Mouse (Mus musculus): Measurements from ENCODE around the gene Slc48a1. TPM values are rescaled to one million over a fixed set of nuclear protein-coding genes. Genes with fewer than 3 reads are reported as not detected.

Slc48a1 gene
- polyA plus RNA-seq (2012; rRNA removed) (35.0 and 47.8 TPM in 2 replicates), polyA plus RNA-seq (2014; fragmentation: Nextera tagmentation; extraction: Ambion mirVana) (73.9 and 74.7 TPM in 2 replicates)

DNA sequence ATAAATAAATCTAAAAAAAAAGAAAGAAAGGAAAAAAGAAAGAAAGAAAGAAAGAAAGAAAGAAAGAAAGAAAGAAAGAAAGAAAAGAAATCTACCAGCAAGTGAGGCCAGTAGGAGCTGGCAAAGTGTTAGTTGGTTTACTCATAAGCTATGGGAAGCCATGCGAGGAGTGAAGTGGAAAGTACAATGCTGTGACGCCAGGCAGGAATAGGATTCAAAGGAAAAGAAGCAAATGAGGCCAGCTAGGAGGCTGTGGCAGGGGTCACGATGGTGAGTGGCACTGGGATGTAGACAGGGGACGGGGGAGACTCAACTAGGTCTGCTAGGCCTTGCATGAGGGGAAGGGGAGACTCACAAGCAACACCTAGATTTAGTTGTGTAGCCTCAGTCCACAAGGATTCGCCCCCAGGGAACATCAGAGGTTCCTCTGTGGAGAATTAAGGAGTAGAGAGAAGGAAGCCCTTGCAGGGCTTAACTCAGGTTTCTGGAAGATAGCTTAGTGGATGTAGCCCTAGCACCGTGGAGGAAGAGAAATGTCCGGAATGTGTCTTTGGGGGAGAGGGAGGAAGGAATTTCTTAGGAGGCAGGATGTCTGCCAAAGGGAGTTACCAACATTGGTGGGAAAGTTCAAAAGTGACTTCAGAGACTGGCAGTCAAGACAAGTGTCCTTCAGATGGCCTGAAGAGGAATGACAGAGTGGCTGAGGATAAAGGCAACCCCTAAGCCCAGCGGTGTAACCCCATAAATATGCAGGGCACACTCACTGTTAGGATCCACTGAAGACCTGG is at the start of gene Slc48a1:
Gene Slc48a1, plus strand, starts transcription at position 210 of the 788 bp plus-strand sequence.
- H3K9ac ChIP-seq (replicated peaks), result no peak within 1 kb of the TSS
- no peak for ATAC-seq (ENCODE audit: insufficient read depth)
- no peak for DNase-seq (ENCODE audit: low read depth in 3 of 3, low spot score in 3 of 3)
- no peak within 1 kb of the TSS for H3K4me2 ChIP-seq (ENCODE audit: low read depth)
- peaks cover 8% of the 10 kb centered on the region for H3K27me3 ChIP-seq (ENCODE audit: control insufficient read depth, insufficient read depth, low read length)
- WGBS (ENCODE audit: insufficient replicate concordance), result 60% methylated on average over 8 of the region's 8 CpGs
- H3K36me3 ChIP-seq (replicated peaks; ENCODE audit: control insufficient read depth, insufficient read depth, low read depth), result no peaks in the 10 kb centered on the region
- no peak within 1 kb of the TSS for H3K27ac ChIP-seq
- TF ChIP-seq EP300 (IDR thresholded peaks at IDR 0.05; ENCODE audit: low read depth) (no peak), CTCF (IDR thresholded peaks at IDR 0.05; ENCODE audit: low read depth) (no peak)
- H3K4me1 ChIP-seq (replicated peaks; ENCODE audit: control insufficient read depth in 2 of 2, insufficient read depth in 2 of 2, low read length in 1 of 2), result peaks cover 0 to 10% of the 10 kb centered on the region in 2 experiments; a peak in 2 of 4 replicates
- H3K4me3 ChIP-seq (ENCODE audit: insufficient read depth in 1 of 2, low read depth in 2 of 2, low read length in 2 of 2), result no peak within 1 kb of the TSS
- H3K9me3 ChIP-seq (ENCODE audit: control insufficient read depth, low read length), result no peaks in the 10 kb centered on the region

DNA sequence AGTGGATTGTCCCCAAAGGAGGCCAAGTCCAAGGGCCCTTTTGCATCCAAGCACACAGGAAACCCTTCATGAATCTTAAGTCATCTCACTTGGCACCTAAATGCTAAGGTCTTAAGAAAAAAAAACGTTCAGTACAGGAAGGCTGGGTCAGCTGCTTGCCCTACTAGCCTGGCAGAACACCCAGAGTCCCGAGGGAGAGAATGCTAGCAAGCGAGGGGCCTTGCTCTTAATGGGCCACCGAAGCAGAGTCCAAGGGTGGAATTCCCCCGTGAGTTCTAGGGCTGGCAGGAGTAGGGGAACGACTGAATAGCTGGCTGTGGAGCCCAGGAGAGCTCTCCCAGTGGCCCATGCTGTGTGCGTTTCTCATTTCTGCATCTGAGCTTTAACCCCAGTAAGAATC is 49.5 kb upstream of the Slc48a1 start:
- TF ChIP-seq EP300 (IDR thresholded peaks at IDR 0.05; ENCODE audit: low read depth), result no peak
- TF ChIP-seq CTCF (IDR thresholded peaks at IDR 0.05; ENCODE audit: low read depth), result no peak

DNA sequence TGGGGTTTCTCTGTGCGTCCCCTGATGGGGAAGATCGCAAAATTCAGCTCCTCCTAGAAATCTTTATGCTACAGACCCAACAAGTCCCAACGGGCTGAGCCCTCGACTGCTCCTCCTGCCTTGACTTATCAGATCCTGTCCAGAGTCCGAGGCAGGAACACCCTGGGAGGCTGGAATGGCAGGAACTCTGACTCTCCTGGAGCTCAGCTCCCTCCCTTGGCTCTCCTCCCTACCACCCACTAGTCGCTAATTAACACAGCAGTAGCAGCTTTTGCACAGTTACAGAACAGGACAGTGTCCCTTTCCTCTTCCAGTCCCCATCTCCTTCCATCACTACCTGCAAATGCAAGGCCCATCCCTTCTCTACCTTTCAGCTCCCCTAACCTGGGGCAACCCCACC is 48.0 kb upstream of the Slc48a1 start:
- no peak for DNase-seq (ENCODE audit: low read depth in 3 of 3, low spot score in 3 of 3)
- H3K9ac ChIP-seq (replicated peaks), result no peak overlapping the region
- no peaks in the 10 kb centered on the region for H3K9me3 ChIP-seq (ENCODE audit: control insufficient read depth, low read length)
- no peaks in the 10 kb centered on the region for H3K36me3 ChIP-seq (replicated peaks; ENCODE audit: control insufficient read depth, insufficient read depth, low read depth)
- ATAC-seq (ENCODE audit: insufficient read depth), result no peak
- WGBS (ENCODE audit: insufficient replicate concordance), result 40% methylated on average over 6 of the region's 6 CpGs
- no peaks in the 10 kb centered on the region for H3K27me3 ChIP-seq (ENCODE audit: control insufficient read depth, insufficient read depth, low read length)
- H3K4me1 ChIP-seq (replicated peaks; ENCODE audit: control insufficient read depth in 2 of 2, insufficient read depth in 2 of 2, low read length in 1 of 2), result no peaks in the 10 kb centered on the region
- no peak overlapping the region for H3K27ac ChIP-seq
- no peak overlapping the region for H3K4me3 ChIP-seq (ENCODE audit: insufficient read depth in 1 of 2, low read depth in 2 of 2, low read length in 2 of 2)
- no peak overlapping the region for H3K4me2 ChIP-seq (ENCODE audit: low read depth)
- TF ChIP-seq CTCF (IDR thresholded peaks at IDR 0.05; ENCODE audit: low read depth) (no peak), EP300 (IDR thresholded peaks at IDR 0.05; ENCODE audit: low read depth) (no peak)

More for the DNA sequence above, 49.5 kb upstream of the Slc48a1 start:
- no peaks in the 10 kb centered on the region for H3K27me3 ChIP-seq (ENCODE audit: control insufficient read depth, insufficient read depth, low read length)
- H3K27ac ChIP-seq, result no peak overlapping the region
- DNase-seq (ENCODE audit: low read depth in 3 of 3, low spot score in 3 of 3) (no peak), ATAC-seq (ENCODE audit: insufficient read depth) (no peak)
- H3K9me3 ChIP-seq (ENCODE audit: control insufficient read depth, low read length), result no peaks in the 10 kb centered on the region
- WGBS (ENCODE audit: insufficient replicate concordance), result 51% methylated on average over 7 of the region's 7 CpGs
- H3K36me3 ChIP-seq (replicated peaks; ENCODE audit: control insufficient read depth, insufficient read depth, low read depth), result no peaks in the 10 kb centered on the region
- no peak overlapping the region for H3K4me3 ChIP-seq (ENCODE audit: insufficient read depth in 1 of 2, low read depth in 2 of 2, low read length in 2 of 2)
- H3K4me2 ChIP-seq (ENCODE audit: low read depth), result no peak overlapping the region
- H3K4me1 ChIP-seq (replicated peaks; ENCODE audit: control insufficient read depth in 2 of 2, insufficient read depth in 2 of 2, low read length in 1 of 2), result no peaks in the 10 kb centered on the region
- H3K9ac ChIP-seq (replicated peaks), result no peak overlapping the region

DNA sequence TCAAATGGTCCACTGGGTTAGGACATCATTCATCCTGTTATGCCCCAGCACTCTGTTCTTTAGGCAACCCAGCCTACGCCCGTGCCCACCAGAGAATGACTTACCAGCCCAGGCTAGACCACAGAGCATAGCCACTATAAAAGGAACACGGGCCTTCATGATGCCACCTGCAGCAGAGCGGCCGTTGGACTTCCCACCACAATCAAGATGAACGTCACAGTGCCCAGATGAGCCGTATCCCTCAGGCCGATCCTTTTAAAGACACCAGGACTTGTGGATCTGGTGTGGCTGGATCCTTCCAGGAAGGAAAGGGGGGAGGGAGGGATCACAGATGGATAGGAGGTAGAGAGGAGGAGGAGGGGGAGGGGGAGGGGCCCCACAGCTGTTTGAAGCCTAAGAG is 47.2 kb upstream of the Slc48a1 start, which contains the start of gene Endou:
Gene Endou, minus strand, starts transcription at position 229 of the 400 bp plus-strand sequence.
- Histone ChIP-seq H3K4me2 (ENCODE audit: low read depth) (no peak within 1 kb of the TSS), H3K9ac (replicated peaks) (no peak within 1 kb of the TSS), H3K36me3 (replicated peaks; ENCODE audit: control insufficient read depth, insufficient read depth, low read depth) (no peaks in the 10 kb centered on the region), H3K27ac (no peak within 1 kb of the TSS), H3K4me3 (ENCODE audit: insufficient read depth in 1 of 2, low read depth in 2 of 2, low read length in 2 of 2) (no peak within 1 kb of the TSS), H3K27me3 (ENCODE audit: control insufficient read depth, insufficient read depth, low read length) (no peaks in the 10 kb centered on the region), H3K9me3 (ENCODE audit: control insufficient read depth, low read length) (no peaks in the 10 kb centered on the region), H3K4me1 (replicated peaks; ENCODE audit: control insufficient read depth in 2 of 2, insufficient read depth in 2 of 2, low read length in 1 of 2) (no peaks in the 10 kb centered on the region)
- TF ChIP-seq EP300 (IDR thresholded peaks at IDR 0.05; ENCODE audit: low read depth) (no peak), CTCF (IDR thresholded peaks at IDR 0.05; ENCODE audit: low read depth) (no peak)
- no peak for ATAC-seq (ENCODE audit: insufficient read depth)
- WGBS (ENCODE audit: insufficient replicate concordance), result 71% methylated on average over 8 of the region's 8 CpGs
- DNase-seq (ENCODE audit: low read depth in 3 of 3, low spot score in 3 of 3), result no peak

DNA sequence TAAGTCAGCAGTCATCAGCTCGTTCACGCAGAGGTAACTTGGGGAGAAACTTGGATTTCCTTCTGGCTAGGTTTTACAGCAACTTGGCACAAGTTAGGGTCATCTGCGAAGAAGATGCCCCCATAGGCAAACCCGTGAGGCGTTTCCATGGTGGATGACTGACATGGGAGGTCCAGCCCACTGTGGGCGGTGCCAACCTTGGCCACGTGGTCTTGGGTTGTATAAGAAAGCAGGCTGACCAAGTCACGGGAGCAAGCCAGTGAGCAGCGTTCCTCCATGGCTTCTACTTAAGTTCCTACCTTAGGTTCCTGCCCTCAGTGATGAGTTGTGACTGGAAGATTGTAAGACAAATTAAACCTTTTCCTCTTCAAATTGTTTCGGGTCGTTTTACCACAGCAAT is 46.3 kb upstream of the Slc48a1 start:
- TF ChIP-seq CTCF (IDR thresholded peaks at IDR 0.05; ENCODE audit: low read depth) (no peak), EP300 (IDR thresholded peaks at IDR 0.05; ENCODE audit: low read depth) (no peak)
- no peak overlapping the region for H3K4me3 ChIP-seq (ENCODE audit: insufficient read depth in 1 of 2, low read depth in 2 of 2, low read length in 2 of 2)
- WGBS (ENCODE audit: insufficient replicate concordance), result 77% methylated on average over 11 of the region's 11 CpGs
- no peak overlapping the region for H3K9ac ChIP-seq (replicated peaks)
- H3K27me3 ChIP-seq (ENCODE audit: control insufficient read depth, insufficient read depth, low read length), result no peaks in the 10 kb centered on the region
- DNase-seq (ENCODE audit: low read depth in 3 of 3, low spot score in 3 of 3) (no peak), ATAC-seq (ENCODE audit: insufficient read depth) (no peak)
- no peaks in the 10 kb centered on the region for H3K36me3 ChIP-seq (replicated peaks; ENCODE audit: control insufficient read depth, insufficient read depth, low read depth)
- no peak overlapping the region for H3K27ac ChIP-seq
- no peak overlapping the region for H3K4me2 ChIP-seq (ENCODE audit: low read depth)
- H3K4me1 ChIP-seq (replicated peaks; ENCODE audit: control insufficient read depth in 2 of 2, insufficient read depth in 2 of 2, low read length in 1 of 2), result no peaks in the 10 kb centered on the region
- H3K9me3 ChIP-seq (ENCODE audit: control insufficient read depth, low read length), result no peaks in the 10 kb centered on the region

Measured in liver, embryonic 14.5 days (tissue).